Mouse (Mus musculus) olfactory bulb, adult 2 months (tissue): Measurements from ENCODE around the gene Utf1. TPM values are rescaled to one million over a fixed set of nuclear protein-coding genes. Genes with fewer than 3 reads are reported as not detected.

Source experiments
- H3K27ac ChIP-seq: fragments of 200-500 bp; 2 replicates; pipeline ENCODE4 v1.5.1; 2012; ENCODE audit warnings: low read depth, low read length; ENCODE audit not compliant: insufficient read depth
- H3K4me1 ChIP-seq: fragments of 200-500 bp; 2 replicates; pipeline ENCODE4 v1.6.1; 2012; ENCODE audit warnings: low read length; ENCODE audit not compliant: control insufficient read depth, insufficient read depth
- H3K4me3 ChIP-seq: fragments of 200-500 bp; 2 replicates; pipeline ENCODE4 v1.5.1; 2012; ENCODE audit warnings: mild to moderate bottlenecking, low read depth, low read length, moderate library complexity; ENCODE audit not compliant: insufficient read depth
- CTCF ChIP-seq: fragments of 200-500 bp; IDR thresholded peaks from 2 replicates; pipeline ENCODE4 v1.5.1; 2012; ENCODE audit warnings: low read depth, mild to moderate bottlenecking, low read length, moderate library complexity; ENCODE audit not compliant: insufficient read depth
- POLR2A ChIP-seq: fragments of 200-500 bp; IDR thresholded peaks from 2 replicates; pipeline ENCODE4 v1.6.1; 2012; ENCODE audit warnings: mild to moderate bottlenecking, low read depth, low read length, moderate library complexity; ENCODE audit not compliant: insufficient read depth
- WGBS: fragments of 180-500 bp; shearing (Covaris S2); methylation state at CpG from one replicate; pipeline ENCODE4 v1.1.7; 2018; 5-methylcytosine and 5-hydroxymethylcytosine counted together
- polyA plus RNA-seq: library from polyadenylated mRNA; stranded (reverse); fragments of >200 nt; gene quantifications from 2 replicates; pipeline ENCODE4 v1.2.4, GENCODE M21; 2012; ENCODE audit warnings: low replicate concordance; ENCODE audit not compliant: missing spikeins, insufficient read depth, insufficient read length

Utf1 gene
- polyA plus RNA-seq, 1 experiment: not detected

DNA sequence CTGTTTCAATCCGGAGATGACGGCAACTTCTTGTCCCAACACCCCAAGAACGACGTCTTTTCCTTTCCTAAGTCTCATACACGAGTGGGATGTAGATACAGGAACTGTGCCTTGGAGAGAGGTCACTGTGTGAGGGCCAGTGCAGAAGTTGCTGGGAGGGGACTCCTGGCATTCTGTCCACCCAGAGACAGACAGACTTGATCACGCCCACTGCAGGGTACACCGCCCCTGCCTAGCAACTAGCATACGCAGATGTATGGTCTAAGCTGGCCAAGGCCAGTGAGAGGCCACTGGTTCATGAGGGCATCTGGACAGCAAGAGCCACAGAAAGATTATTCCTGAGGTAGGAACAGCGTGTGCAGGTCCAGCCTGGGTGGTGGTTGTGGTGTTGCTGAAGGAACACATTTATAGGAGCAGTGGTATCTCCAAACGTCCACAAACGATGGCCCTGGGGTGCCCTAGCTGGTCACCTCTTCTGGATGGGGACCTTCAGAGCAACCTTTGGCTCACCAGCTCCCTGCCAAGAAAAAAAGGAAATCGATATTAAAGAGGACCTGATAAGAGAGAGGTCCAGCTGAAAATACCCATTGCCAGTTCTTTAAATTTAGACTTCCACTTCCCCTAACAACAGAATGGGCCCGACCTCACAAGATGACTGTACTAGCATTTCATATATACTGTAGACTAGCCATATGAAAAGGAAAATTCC, 35.6 kb downstream of the Utf1 start:
- TF ChIP-seq CTCF (no peak), POLR2A (no peak)
- H3K4me1 ChIP-seq: peaks cover 11% of the 10 kb centered on the region
- WGBS: 29% methylated on average over 13 of the region's 13 CpGs
- H3K27ac ChIP-seq: no peak overlapping the region
- H3K4me3 ChIP-seq: peak overlapping the region; percentile 23

DNA sequence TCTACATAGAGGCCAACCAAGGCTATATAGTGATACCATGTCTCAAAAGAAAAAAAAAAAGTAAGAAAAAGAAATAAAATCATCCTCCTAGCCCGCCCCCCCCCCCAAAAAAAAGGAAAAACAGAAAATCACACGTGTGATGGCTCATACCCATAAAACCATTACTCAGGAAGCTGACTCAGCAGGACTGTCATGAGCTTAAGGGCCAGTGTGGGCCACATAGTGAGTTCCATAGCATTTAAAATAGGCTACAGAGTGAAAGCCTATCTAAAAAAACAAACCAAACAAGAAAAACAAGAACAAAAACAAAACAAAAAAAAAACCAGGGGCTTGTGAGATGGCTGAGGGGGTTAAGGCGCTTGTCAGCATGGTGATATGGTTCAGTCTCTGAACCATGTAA, 37.2 kb downstream of the Utf1 start:
- no peak overlapping the region for H3K27ac ChIP-seq
- WGBS: 75% methylated on average over 3 of the region's 3 CpGs
- TF ChIP-seq POLR2A: no peak
- no peak for TF ChIP-seq CTCF
- H3K4me1 ChIP-seq: peaks cover 11% of the 10 kb centered on the region
- H3K4me3 ChIP-seq: no peak overlapping the region

DNA sequence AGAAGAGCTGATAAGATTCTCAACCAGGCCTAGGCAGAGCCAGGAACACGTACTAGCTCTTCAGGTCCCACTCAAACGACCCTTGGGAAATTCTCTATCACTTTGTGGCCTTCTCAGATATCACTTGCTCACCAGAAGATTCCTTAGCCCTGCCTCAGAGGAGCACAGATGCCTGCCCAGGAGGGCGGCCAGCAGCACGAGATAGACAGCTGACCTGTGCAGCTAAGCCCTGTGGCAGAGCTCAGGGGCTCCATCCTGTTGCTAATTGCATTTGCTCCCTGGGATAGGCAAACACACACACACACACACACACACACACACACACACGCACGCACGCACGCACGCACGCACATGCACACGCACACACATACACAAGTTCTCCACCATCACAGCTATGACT, 38.5 kb downstream of the Utf1 start:
- no peak for TF ChIP-seq CTCF
- Histone ChIP-seq H3K4me3 (no peak overlapping the region), H3K27ac (no peak overlapping the region), H3K4me1 (peaks cover 11% of the 10 kb centered on the region)
- 90% methylated on average over 11 of the region's 11 CpGs for WGBS

DNA sequence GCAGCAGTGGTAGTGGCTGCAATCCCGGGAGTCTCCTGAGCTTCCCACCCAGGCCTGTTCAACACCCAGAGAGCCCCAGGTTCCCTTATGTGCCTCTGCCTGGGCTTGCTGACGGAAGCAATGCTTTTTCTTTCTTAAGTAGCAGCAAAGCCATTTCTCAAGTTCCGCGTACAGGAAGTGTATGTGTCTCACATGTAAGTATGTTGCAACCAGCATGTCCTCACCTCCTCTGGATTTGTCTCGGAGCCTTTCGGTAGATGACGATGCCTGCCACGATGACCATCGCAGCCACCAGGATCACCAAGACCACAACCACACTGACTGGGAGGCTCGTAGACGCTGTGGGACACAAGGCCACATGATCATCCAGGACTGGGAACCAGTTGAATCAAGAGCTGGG, 40.9 kb downstream of the Utf1 start:
- WGBS: 95% methylated on average over 11 of the region's 11 CpGs
- Histone ChIP-seq H3K4me3 (no peak overlapping the region), H3K4me1 (no peaks in the 10 kb centered on the region), H3K27ac (no peak overlapping the region)
- TF ChIP-seq POLR2A (no peak), CTCF (no peak)

DNA sequence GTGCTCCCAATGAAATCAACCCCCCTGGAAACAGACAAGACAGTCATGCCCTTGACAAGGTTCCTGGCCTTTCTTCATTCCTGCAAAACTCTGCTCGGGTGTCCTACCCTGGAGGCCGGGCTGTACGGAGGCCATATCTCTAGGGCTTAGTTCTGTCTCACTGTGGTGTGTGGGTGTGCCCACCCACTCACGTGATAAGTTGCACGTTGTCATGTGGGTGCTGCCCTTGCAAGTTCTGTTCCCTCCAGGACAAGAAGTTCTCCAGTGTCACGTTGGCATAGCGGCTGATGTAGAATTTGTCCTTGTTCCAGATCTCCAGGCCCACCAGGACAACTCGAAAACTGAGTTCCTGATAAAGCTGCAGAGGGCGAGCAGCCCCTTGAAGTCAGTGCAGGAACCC, 44.7 kb downstream of the Utf1 start:
- TF ChIP-seq CTCF (no peak), POLR2A (no peak)
- H3K4me3 ChIP-seq: no peak overlapping the region
- H3K27ac ChIP-seq: no peak overlapping the region
- no peaks in the 10 kb centered on the region for H3K4me1 ChIP-seq
- WGBS: 88% methylated on average over 9 of the region's 9 CpGs

DNA sequence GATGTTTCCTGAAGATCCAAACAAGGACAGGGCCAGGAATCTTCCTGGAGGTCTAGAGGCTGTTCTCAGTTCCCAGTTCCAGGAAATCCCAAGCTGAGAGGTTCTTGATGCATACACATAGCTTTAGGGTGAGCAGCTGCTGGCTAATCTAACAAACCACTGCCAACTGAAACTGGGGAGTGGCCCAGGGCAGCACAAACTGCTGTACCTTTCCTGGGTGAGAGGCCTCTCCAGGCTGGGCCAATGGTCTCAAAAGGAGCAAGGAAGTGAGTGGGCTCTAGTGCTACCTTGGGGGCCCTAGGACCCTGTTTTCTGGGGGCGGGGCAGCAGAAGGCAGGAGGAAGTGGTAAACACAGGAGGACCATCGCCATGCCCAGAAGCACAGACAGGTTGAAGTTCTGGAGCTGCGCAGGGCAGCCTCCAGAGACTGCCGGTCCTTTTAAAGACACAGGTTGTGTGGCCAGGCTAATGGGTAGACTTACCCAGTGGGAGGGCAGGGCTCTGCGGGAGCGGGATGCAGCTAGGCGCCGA, 47.3 kb downstream of the Utf1 start:
- Histone ChIP-seq H3K4me1 (no peaks in the 10 kb centered on the region), H3K4me3 (no peak overlapping the region), H3K27ac (no peak overlapping the region)
- TF ChIP-seq POLR2A: no peak
- no peak for TF ChIP-seq CTCF
- WGBS: 67% methylated on average over 8 of the region's 8 CpGs

DNA sequence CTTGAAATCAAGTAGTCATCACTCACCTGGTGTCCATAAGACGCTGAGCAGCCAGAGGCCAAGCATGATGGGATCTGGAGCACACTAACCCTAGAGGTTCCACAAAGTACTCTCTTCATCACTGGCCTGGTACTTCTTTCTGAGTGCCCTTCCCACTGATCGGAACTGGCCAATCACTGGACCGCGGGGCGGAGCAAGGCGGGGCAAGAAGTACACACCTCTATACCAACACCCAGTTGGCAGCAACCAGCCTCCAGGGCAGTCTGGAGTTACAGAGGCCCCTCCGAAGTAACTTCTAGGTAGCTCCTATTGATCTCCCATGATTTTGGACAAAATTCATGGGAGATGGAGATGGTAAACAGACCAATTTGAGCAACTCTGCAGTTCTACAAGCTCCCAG, 48.8 kb downstream of the Utf1 start, which contains the start of gene Adam8:
Gene Adam8, minus strand, starts transcription at position 157 of the 400 bp plus-strand sequence.
- no peak within 1 kb of the TSS for H3K4me3 ChIP-seq
- H3K4me1 ChIP-seq: no peaks in the 10 kb centered on the region
- 38% methylated on average over 7 of the region's 7 CpGs for WGBS
- no peak within 1 kb of the TSS for H3K27ac ChIP-seq
- TF ChIP-seq CTCF: no peak
- no peak for TF ChIP-seq POLR2A

DNA sequence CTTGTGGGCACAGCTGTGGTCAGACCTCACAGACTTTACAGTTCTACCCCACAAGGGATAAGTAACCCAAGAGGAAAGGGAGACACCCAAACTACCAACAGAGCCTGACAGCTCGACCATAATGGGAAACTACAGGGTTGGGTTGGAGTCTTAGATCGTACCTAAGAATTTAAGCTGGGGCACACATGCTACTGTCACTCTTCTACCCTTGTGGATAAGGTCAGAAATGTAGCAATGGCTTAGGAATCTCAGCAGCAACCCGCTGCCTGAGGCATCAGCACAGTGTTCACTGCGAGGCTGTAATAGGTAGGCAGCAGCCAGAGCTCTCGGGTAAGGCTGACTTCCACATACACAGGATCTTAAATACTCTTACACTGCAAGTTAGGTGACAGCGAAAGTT, 49.9 kb downstream of the Utf1 start:
- WGBS: 94% methylated on average over 6 of the region's 6 CpGs
- Histone ChIP-seq H3K4me1 (no peaks in the 10 kb centered on the region), H3K27ac (no peak overlapping the region), H3K4me3 (no peak overlapping the region)
- TF ChIP-seq POLR2A: no peak

DNA sequence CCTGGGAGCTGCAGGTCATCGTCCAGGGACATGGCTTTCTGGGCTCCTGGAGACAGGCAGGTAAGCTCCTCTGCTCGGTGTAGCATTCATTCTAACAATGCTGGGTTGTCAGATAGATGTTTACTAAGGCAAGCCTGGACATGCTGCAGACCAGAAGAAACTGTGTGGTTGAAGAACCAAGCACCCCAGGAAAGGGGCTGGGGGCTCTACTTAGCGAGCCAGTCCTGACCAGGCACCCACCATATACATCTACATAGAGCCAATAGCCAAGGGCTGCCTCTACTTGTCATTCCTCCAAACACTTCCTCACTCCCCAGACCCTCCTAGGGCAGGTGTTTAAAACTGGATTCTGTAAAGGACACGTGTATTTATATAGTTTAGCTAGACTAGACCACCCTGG, 50.6 kb downstream of the Utf1 start:
- WGBS: 81% methylated on average over 4 of the region's 4 CpGs
- H3K4me3 ChIP-seq: no peak overlapping the region
- H3K27ac ChIP-seq: no peak overlapping the region
- TF ChIP-seq POLR2A (no peak), CTCF (no peak)
- H3K4me1 ChIP-seq: no peaks in the 10 kb centered on the region

DNA sequence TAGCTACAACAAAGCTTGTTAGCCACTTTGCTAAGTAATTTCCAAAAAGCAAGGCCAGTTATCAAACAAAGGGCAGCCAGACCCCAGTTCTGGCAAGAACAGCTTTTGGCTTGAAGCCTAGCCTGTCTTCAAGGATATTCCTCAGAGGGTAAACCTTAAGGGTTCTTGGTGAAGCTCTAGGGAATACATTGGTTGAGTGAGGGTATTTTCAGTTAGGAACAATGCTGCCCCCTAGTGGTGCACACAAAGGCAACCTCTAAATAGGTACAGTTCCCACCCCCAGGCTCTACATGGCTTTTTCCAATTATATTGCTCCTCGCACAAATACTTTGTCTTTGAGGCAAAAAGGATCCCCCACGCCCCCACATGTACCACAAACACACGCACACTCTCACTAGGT, 51.1 kb downstream of the Utf1 start:
- H3K27ac ChIP-seq: no peak overlapping the region
- TF ChIP-seq POLR2A: no peak
- no peak for TF ChIP-seq CTCF
- H3K4me3 ChIP-seq: no peak overlapping the region
- 17% methylated on average over 3 of the region's 3 CpGs for WGBS
- no peaks in the 10 kb centered on the region for H3K4me1 ChIP-seq

Other genes starting within 250 kb of the Utf1 start
- gene Adgra1, start 109.6 kb upstream of the Utf1 start, polyA plus RNA-seq: not detected in 2 replicates
- gene Kndc1, start 49.1 kb upstream of the Utf1 start, polyA plus RNA-seq: not detected in 2 replicates
- not detected in 2 replicates for gene 6430531B16Rik, start 35.0 kb downstream of the Utf1 start, polyA plus RNA-seq
- not detected in 2 replicates for gene Adam8, start 48.8 kb downstream of the Utf1 start, polyA plus RNA-seq
- gene Zfp511, start 92.6 kb downstream of the Utf1 start, polyA plus RNA-seq: not detected in 2 replicates
- gene Tubgcp2, start 92.9 kb downstream of the Utf1 start, polyA plus RNA-seq: not detected in 2 replicates
- not detected in 2 replicates for gene Msx3, start 105.3 kb downstream of the Utf1 start, polyA plus RNA-seq
- gene Caly, start 138.8 kb downstream of the Utf1 start, polyA plus RNA-seq: not detected in 2 replicates
- not detected in 2 replicates for gene Prap1, start 149.6 kb downstream of the Utf1 start, polyA plus RNA-seq
- gene Fuom, start 158.7 kb downstream of the Utf1 start, polyA plus RNA-seq: not detected in 2 replicates
- gene Paox, start 172.0 kb downstream of the Utf1 start, polyA plus RNA-seq: not detected in 2 replicates
- gene Echs1, start 172.7 kb downstream of the Utf1 start, polyA plus RNA-seq: not detected in 2 replicates
- not detected in 2 replicates for gene Mtg1, start 193.8 kb downstream of the Utf1 start, polyA plus RNA-seq
- not detected in 2 replicates for gene Sprn, start 211.1 kb downstream of the Utf1 start, polyA plus RNA-seq
- gene Olfr522, start 221.0 kb downstream of the Utf1 start, polyA plus RNA-seq: not detected in 2 replicates
- gene Olfr523, start 229.4 kb downstream of the Utf1 start, polyA plus RNA-seq: not detected in 2 replicates